Mouse (Mus musculus): ENCODE measurements around the gene Mob2.

DNA sequence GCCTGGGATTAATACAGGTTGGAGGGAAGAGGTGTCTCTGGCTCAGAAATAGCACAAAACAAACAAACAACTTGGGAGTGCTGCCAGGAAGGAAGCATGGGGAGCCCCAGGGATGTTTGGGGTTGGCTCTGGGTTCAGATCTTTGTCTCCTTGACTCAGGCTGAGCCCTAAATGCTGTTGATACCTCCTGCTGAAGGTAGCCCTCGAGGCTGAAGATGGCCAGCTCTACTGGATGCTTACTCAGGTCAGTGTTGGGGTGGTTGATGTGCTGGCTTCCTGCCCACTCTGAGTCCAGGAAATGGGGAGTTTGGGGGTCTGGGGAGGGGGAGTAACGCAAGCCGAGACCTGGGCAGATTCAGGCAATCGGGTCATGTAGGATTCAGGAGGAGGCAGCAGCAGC, 35.8 kb upstream of the Mob2 start:
- TF ChIP-seq CTCF (conservative IDR thresholded peaks at IDR 0.05 in 1 of 2, IDR thresholded peaks at IDR 0.05 in 1 of 2; ENCODE audit: low read depth in 2 of 2, low read length in 2 of 2) (no peak), POLR2A (IDR thresholded peaks at IDR 0.05; ENCODE audit: low read depth, low read length) (no peak), MAX (IDR thresholded peaks at IDR 0.05; ENCODE audit: low read length) (no peak)
